Mouse (Mus musculus): Measurements from ENCODE around the gene Sacm1l. TPM values are rescaled to one million over a fixed set of nuclear protein-coding genes. Genes with fewer than 3 reads are reported as not detected.

Sacm1l gene
- polyA plus RNA-seq (2015; fragmentation: Nextera tagmentation; extraction: Ambion mirVana): 41.6 and 46.4 TPM in 2 replicates

GRCm38 (mm10) chr9:123529392-123530157 is at the start of gene Sacm1l:
Sacm1l (plus strand) TSS chr9:123529759.

GRCm38 (mm10) chr9:123632281-123632680 is 102.7 kb downstream of the Sacm1l start, which contains the start of gene Slc6a20b:
Slc6a20b (minus strand) TSS chr9:123632565.

Other genes with a start within 250 kb of the Sacm1l start
- gene Lars2, start 162.8 kb upstream of the Sacm1l start, polyA plus RNA-seq (2015; fragmentation: Nextera tagmentation; extraction: Ambion mirVana): 1,300 and 1,359 TPM in 2 replicates
- 9.2 and 11.0 TPM in 2 replicates for gene Limd1, start 51.1 kb upstream of the Sacm1l start, polyA plus RNA-seq (2015; fragmentation: Nextera tagmentation; extraction: Ambion mirVana)
- 0.35 and 0.39 TPM in 2 replicates for gene Slc6a20b, start 102.8 kb downstream of the Sacm1l start, polyA plus RNA-seq (2015; fragmentation: Nextera tagmentation; extraction: Ambion mirVana)
- 0.30 and 0.56 TPM in 2 replicates for gene Ccr9, start 148.7 kb downstream of the Sacm1l start, polyA plus RNA-seq (2015; fragmentation: Nextera tagmentation; extraction: Ambion mirVana)
- 17.6 and 29.7 TPM in 2 replicates for gene Slc6a20a, start 149.1 kb downstream of the Sacm1l start, polyA plus RNA-seq (2015; fragmentation: Nextera tagmentation; extraction: Ambion mirVana)
- 42.6 and 51.9 TPM in 2 replicates for gene Lztfl1, start 187.9 kb downstream of the Sacm1l start, polyA plus RNA-seq (2015; fragmentation: Nextera tagmentation; extraction: Ambion mirVana)